Mouse (Mus musculus) midbrain, embryonic 12.5 days (tissue): ENCODE measurements around the gene Mcm2. TPM values are rescaled to one million over a fixed set of nuclear protein-coding genes. Genes with fewer than 3 reads are reported as not detected.

ENCODE experiments used
- ATAC-seq: fragments of 200-750 bp; cut with Nextera tagmentation; 2 replicates; pipeline ENCODE4 v1.8.0; 2017; ENCODE audit warnings: low read depth, moderate TSS enrichment, moderate library complexity; ENCODE audit not compliant: low FRiP score
- H3K27ac ChIP-seq: fragments of 300-500 bp; sonication (generic); replicated peaks from 2 replicates; pipeline ENCODE4 v1.5.1; 2016; ENCODE audit warnings: mild to moderate bottlenecking
- H3K27me3 ChIP-seq: fragments of 300-500 bp; sonication (generic); 2 replicates; pipeline ENCODE4 v1.6.1; 2016; ENCODE audit warnings: mild to moderate bottlenecking
- H3K36me3 ChIP-seq: fragments of 300-500 bp; sonication (generic); 2 replicates; pipeline ENCODE4 v1.6.1; 2016
- H3K4me1 ChIP-seq: fragments of 300-500 bp; sonication (generic); 2 replicates; pipeline ENCODE4 v1.6.1; 2016
- H3K4me2 ChIP-seq: fragments of 300-500 bp; sonication (generic); replicated peaks from 2 replicates; pipeline ENCODE4 v1.6.1; 2016; ENCODE audit warnings: mild to moderate bottlenecking, moderate library complexity
- H3K4me3 ChIP-seq: fragments of 300-500 bp; sonication (generic); 2 replicates; pipeline ENCODE4 v1.5.1; 2016; ENCODE audit warnings: mild to moderate bottlenecking
- H3K9ac ChIP-seq: fragments of 300-500 bp; sonication (generic); replicated peaks from 2 replicates; pipeline ENCODE4 v1.6.1; 2016; ENCODE audit warnings: mild to moderate bottlenecking, moderate library complexity
- H3K9me3 ChIP-seq: fragments of 300-500 bp; sonication (generic); 2 replicates; pipeline ENCODE4 v1.6.1; 2016; ENCODE audit warnings: mild to moderate bottlenecking
- WGBS: fragments of 180-500 bp; shearing (Covaris S2); methylation state at CpG from one replicate; pipeline ENCODE4 v1.1.7; 2016; 5-methylcytosine and 5-hydroxymethylcytosine counted together
- polyA plus RNA-seq: library from polyadenylated mRNA; unstranded; fragments of >200 nt; fragmentation: Nextera tagmentation; extraction: Ambion mirVana; gene quantifications from 2 replicates; pipeline ENCODE4 v1.2.1, GENCODE M21; 2016

The Mcm2 gene
- polyA plus RNA-seq, 1 experiment from 2014 or later, result 157 TPM

- peaks cover 42% of the 10 kb centered on the region for H3K36me3 ChIP-seq
- H3K9me3 ChIP-seq, result peaks cover 4% of the 10 kb centered on the region; the same call in 1 of the 2 replicates
- no peak overlapping the region for H3K9ac ChIP-seq
- peaks cover 14% of the 10 kb centered on the region for H3K4me1 ChIP-seq
- H3K27me3 ChIP-seq, result no peaks in the 10 kb centered on the region
- H3K4me3 ChIP-seq, result no peak overlapping the region
- no peak for ATAC-seq
- WGBS, result 86% methylated on average over 7 of the region's 7 CpGs
- H3K4me2 ChIP-seq, result no peak overlapping the region
- no peak overlapping the region for H3K27ac ChIP-seq
Observed at GRCm38 (mm10) chr6:88865704-88866103, 32.9 kb downstream of the Mcm2 start.

- no peak overlapping the region for H3K27ac ChIP-seq
- peak; percentile 47; the same call in 1 of the 2 replicates for ATAC-seq
- peaks cover 4% of the 10 kb centered on the region; the same call in 1 of the 2 replicates for H3K9me3 ChIP-seq
- H3K4me2 ChIP-seq, result no peak overlapping the region
- H3K36me3 ChIP-seq, result peaks cover 70% of the 10 kb centered on the region
- no peak overlapping the region for H3K9ac ChIP-seq
- no peak overlapping the region for H3K4me3 ChIP-seq
- WGBS, result 22% methylated on average over 2 of the region's 2 CpGs
- no peaks in the 10 kb centered on the region for H3K27me3 ChIP-seq
- H3K4me1 ChIP-seq, result no peaks in the 10 kb centered on the region
Observed at GRCm38 (mm10) chr6:88860914-88861313, 37.7 kb downstream of the Mcm2 start.

GRCm38 (mm10) chr6:88858341-88858740 lies 40.2 kb downstream of the Mcm2 start:
- no peak overlapping the region for H3K4me2 ChIP-seq
- no peak overlapping the region for H3K27ac ChIP-seq
- no peaks in the 10 kb centered on the region for H3K4me1 ChIP-seq
- ATAC-seq, result no peak
- H3K9ac ChIP-seq, result no peak overlapping the region
- 82% methylated on average over 7 of the region's 7 CpGs for WGBS
- peaks cover 4% of the 10 kb centered on the region; the same call in 1 of the 2 replicates for H3K9me3 ChIP-seq
- H3K4me3 ChIP-seq, result no peak overlapping the region
- peaks cover 68% of the 10 kb centered on the region for H3K36me3 ChIP-seq
- no peaks in the 10 kb centered on the region for H3K27me3 ChIP-seq

GRCm38 (mm10) chr6:88857830-88858229 lies 40.8 kb downstream of the Mcm2 start:
- no peak for ATAC-seq
- Histone ChIP-seq H3K9ac (no peak overlapping the region), H3K9me3 (peaks cover 4% of the 10 kb centered on the region; the same call in 1 of the 2 replicates), H3K4me3 (no peak overlapping the region), H3K27me3 (no peaks in the 10 kb centered on the region), H3K4me2 (no peak overlapping the region), H3K36me3 (peaks cover 63% of the 10 kb centered on the region), H3K4me1 (no peaks in the 10 kb centered on the region), H3K27ac (no peak overlapping the region)
- 94% methylated on average over 6 of the region's 6 CpGs for WGBS

- H3K36me3 ChIP-seq, result peaks cover 62% of the 10 kb centered on the region
- H3K4me1 ChIP-seq, result no peaks in the 10 kb centered on the region
- no peaks in the 10 kb centered on the region for H3K27me3 ChIP-seq
- no peak overlapping the region for H3K27ac ChIP-seq
- 58% methylated on average over 9 of the region's 9 CpGs for WGBS
- ATAC-seq, result no peak
- no peak overlapping the region for H3K4me3 ChIP-seq
- no peak overlapping the region for H3K9ac ChIP-seq
- peaks cover 4% of the 10 kb centered on the region; the same call in 1 of the 2 replicates for H3K9me3 ChIP-seq
- H3K4me2 ChIP-seq, result no peak overlapping the region
Observed at GRCm38 (mm10) chr6:88857249-88857648, 41.3 kb downstream of the Mcm2 start.

GRCm38 (mm10) chr6:88855636-88856035 lies 42.9 kb downstream of the Mcm2 start:
- H3K36me3 ChIP-seq, result peaks cover 51% of the 10 kb centered on the region
- H3K27me3 ChIP-seq, result no peaks in the 10 kb centered on the region
- no peak overlapping the region for H3K4me3 ChIP-seq
- H3K27ac ChIP-seq, result no peak overlapping the region
- WGBS, result 22% methylated on average over 5 of the region's 5 CpGs
- H3K9ac ChIP-seq, result no peak overlapping the region
- no peaks in the 10 kb centered on the region for H3K4me1 ChIP-seq
- H3K4me2 ChIP-seq, result no peak overlapping the region
- H3K9me3 ChIP-seq, result no peaks in the 10 kb centered on the region
- peak; percentile 34; the same call in 1 of the 2 replicates for ATAC-seq

- no peak overlapping the region for H3K27ac ChIP-seq
- ATAC-seq, result no peak
- no peaks in the 10 kb centered on the region for H3K27me3 ChIP-seq
- H3K36me3 ChIP-seq, result peaks cover 49% of the 10 kb centered on the region
- no peaks in the 10 kb centered on the region for H3K9me3 ChIP-seq
- no peaks in the 10 kb centered on the region for H3K4me1 ChIP-seq
- no peak overlapping the region for H3K4me2 ChIP-seq
- WGBS, result 84% methylated on average over 5 of the region's 5 CpGs
- no peak overlapping the region for H3K9ac ChIP-seq
- H3K4me3 ChIP-seq, result no peak overlapping the region
Observed at GRCm38 (mm10) chr6:88854509-88854908, 44.1 kb downstream of the Mcm2 start.

GRCm38 (mm10) chr6:88850034-88850433 lies 48.5 kb downstream of the Mcm2 start:
- Histone ChIP-seq H3K9ac (no peak overlapping the region), H3K27me3 (no peaks in the 10 kb centered on the region), H3K4me2 (no peak overlapping the region), H3K4me1 (no peaks in the 10 kb centered on the region), H3K27ac (no peak overlapping the region), H3K36me3 (peaks cover 63% of the 10 kb centered on the region), H3K4me3 (no peak overlapping the region), H3K9me3 (no peaks in the 10 kb centered on the region)
- ATAC-seq, result no peak
- WGBS, result 88% methylated on average over 7 of the region's 7 CpGs

- ATAC-seq, result no peak
Observed at GRCm38 (mm10) chr6:88849270-88849669, 49.3 kb downstream of the Mcm2 start.

GRCm38 (mm10) chr6:88847571-88847970 lies 51.0 kb downstream of the Mcm2 start:
- WGBS, result 70% methylated on average over 2 of the region's 2 CpGs
- H3K9ac ChIP-seq, result no peak overlapping the region
- H3K27ac ChIP-seq, result no peak overlapping the region
- H3K4me1 ChIP-seq, result peaks cover 8% of the 10 kb centered on the region
- H3K9me3 ChIP-seq, result no peaks in the 10 kb centered on the region
- peaks cover 56% of the 10 kb centered on the region for H3K36me3 ChIP-seq
- no peak overlapping the region for H3K4me2 ChIP-seq
- H3K4me3 ChIP-seq, result no peak overlapping the region
- 0 out of 2 replicates have a peak, but pooled peaks cover 6% of the 10 kb centered on the region for H3K27me3 ChIP-seq
- ATAC-seq, result no peak

More at GRCm38 (mm10) chr6:88849270-88849669, 49.3 kb downstream of the Mcm2 start:
- Histone ChIP-seq H3K4me1 (no peaks in the 10 kb centered on the region), H3K27me3 (no peaks in the 10 kb centered on the region), H3K4me2 (no peak overlapping the region), H3K9me3 (no peaks in the 10 kb centered on the region), H3K4me3 (no peak overlapping the region), H3K27ac (no peak overlapping the region), H3K9ac (no peak overlapping the region), H3K36me3 (peaks cover 57% of the 10 kb centered on the region)
- 52% methylated on average over 4 of the region's 4 CpGs for WGBS

- ATAC-seq, result no peak
- H3K27ac ChIP-seq, result no peak overlapping the region
- H3K9me3 ChIP-seq, result no peaks in the 10 kb centered on the region
- H3K4me3 ChIP-seq, result no peak overlapping the region
- peaks cover 44% of the 10 kb centered on the region for H3K36me3 ChIP-seq
- H3K27me3 ChIP-seq, result 0 out of 2 replicates have a peak, but pooled peaks cover 6% of the 10 kb centered on the region
- H3K9ac ChIP-seq, result no peak overlapping the region
- 79% methylated on average over 7 of the region's 7 CpGs for WGBS
- H3K4me2 ChIP-seq, result no peak overlapping the region
- peaks cover 19% of the 10 kb centered on the region for H3K4me1 ChIP-seq
Observed at GRCm38 (mm10) chr6:88844901-88845565, 53.5 kb downstream of the Mcm2 start.

- Histone ChIP-seq H3K4me2 (no peak overlapping the region), H3K4me3 (no peak overlapping the region), H3K27ac (no peak overlapping the region), H3K27me3 (0 out of 2 replicates have a peak, but pooled peaks cover 6% of the 10 kb centered on the region), H3K4me1 (peaks cover 19% of the 10 kb centered on the region), H3K9ac (no peak overlapping the region), H3K9me3 (no peaks in the 10 kb centered on the region), H3K36me3 (peaks cover 41% of the 10 kb centered on the region)
- ATAC-seq, result no peak
- 80% methylated on average over 9 of the region's 9 CpGs for WGBS
Observed at GRCm38 (mm10) chr6:88843781-88844725, 54.5 kb downstream of the Mcm2 start.
